Mouse (Mus musculus): Measurements from ENCODE around the gene Gjd2. TPM values are rescaled to one million over a fixed set of nuclear protein-coding genes. Genes with fewer than 3 reads are reported as not detected.

Gjd2 gene
- total and polyA plus RNA-seq, 2 experiments from 2014 or later: 11.1 to 73.3 TPM

DNA sequence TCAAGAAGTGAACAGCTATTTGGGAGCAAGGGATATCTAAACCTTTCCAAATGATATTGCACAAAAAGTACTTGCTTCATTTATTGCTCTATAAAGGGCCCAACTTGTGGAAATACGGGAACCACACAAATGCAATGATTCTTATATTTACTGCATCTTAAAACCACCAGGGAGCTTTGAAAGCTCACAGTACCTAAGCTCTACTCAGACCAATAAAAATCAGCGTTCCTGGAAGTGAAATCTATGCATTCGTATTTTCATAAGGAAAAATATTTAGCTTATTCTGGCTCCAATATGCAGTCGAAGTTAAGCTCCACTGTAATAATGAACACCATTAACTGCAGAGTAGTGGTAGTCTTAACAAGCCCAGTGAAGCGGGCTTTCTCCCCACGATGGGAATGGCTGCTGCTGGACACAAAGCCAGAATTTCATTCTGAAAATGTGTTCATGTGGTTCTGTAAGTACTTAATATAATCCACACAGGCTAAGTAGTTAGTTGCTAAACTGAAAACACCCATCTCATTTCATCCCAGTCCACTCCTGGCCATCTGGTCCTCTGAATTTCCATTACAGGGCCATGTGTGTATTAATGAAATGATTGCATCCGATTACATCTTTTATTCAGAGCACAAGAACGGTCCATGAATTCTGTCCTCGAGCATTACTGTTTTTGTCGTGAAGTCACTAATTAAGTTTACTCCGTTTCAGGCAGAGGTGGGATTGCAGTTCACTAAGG is 6.2 kb upstream of the Gjd2 start:
- H3K27ac ChIP-seq (ENCODE audit: low read depth, low read length): no peak overlapping the region
- DNase-seq (ENCODE audit: low spot score) (no peak), ATAC-seq (ENCODE audit: low FRiP score) (no peak)

DNA sequence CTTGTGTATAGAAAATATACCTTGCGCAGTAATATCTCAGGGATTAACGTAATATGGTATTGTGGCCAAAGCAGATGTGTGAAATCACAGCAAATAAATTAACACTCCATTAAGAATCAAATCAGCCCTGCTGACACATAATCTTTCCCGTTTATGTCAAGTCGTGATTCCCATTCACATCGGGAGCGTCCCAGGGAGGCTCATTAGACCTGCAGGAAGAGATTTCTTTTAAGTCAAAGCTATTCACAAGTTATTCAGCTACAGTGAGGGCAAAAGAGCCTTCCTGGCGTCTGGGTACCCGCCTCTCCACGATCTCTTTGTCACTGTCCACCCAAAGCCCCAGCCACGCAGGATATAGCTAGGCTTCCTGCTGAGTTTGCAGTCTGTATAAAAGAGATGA is 4.7 kb upstream of the Gjd2 start:
- no peak overlapping the region for H3K4me3 ChIP-seq (ENCODE audit: low read depth, low read length)
- no peaks in the 10 kb centered on the region for H3K9me3 ChIP-seq (ENCODE audit: low read length)
- WGBS: 19% methylated on average over 10 of the region's 10 CpGs
- TF ChIP-seq CTCF (IDR thresholded peaks at IDR 0.05): no peak
- 0 out of 2 replicates have a peak, but pooled peaks cover 2% of the 10 kb centered on the region for H3K36me3 ChIP-seq (ENCODE audit: insufficient read depth, low read length)
- DNase-seq (ENCODE audit: low spot score) (no peak), ATAC-seq (ENCODE audit: low FRiP score) (no peak)
- H3K9ac ChIP-seq (replicated peaks; ENCODE audit: low read length, poor library complexity, severe bottlenecking): no peak overlapping the region
- H3K4me1 ChIP-seq (ENCODE audit: insufficient read depth, low read length): no peaks in the 10 kb centered on the region; the same call in 1 of the 2 replicates
- H3K4me2 ChIP-seq (ENCODE audit: low read depth, low read length, poor library complexity, severe bottlenecking): 0 out of 2 replicates have a peak overlapping the region, but pooled peaks have one; percentile 1
- no peaks in the 10 kb centered on the region for H3K27me3 ChIP-seq (ENCODE audit: insufficient read depth, low read length)
- H3K27ac ChIP-seq (ENCODE audit: low read depth, low read length): no peak overlapping the region

More for the DNA sequence above, 6.2 kb upstream of the Gjd2 start:
- TF ChIP-seq CTCF (IDR thresholded peaks at IDR 0.05): no peak
- Histone ChIP-seq H3K27me3 (ENCODE audit: insufficient read depth, low read length) (no peaks in the 10 kb centered on the region), H3K4me2 (ENCODE audit: low read depth, low read length, poor library complexity, severe bottlenecking) (no peak overlapping the region), H3K36me3 (ENCODE audit: insufficient read depth, low read length) (0 out of 2 replicates have a peak, but pooled peaks cover 2% of the 10 kb centered on the region), H3K9ac (replicated peaks; ENCODE audit: low read length, poor library complexity, severe bottlenecking) (no peak overlapping the region), H3K4me3 (ENCODE audit: low read depth, low read length) (no peak overlapping the region), H3K9me3 (ENCODE audit: low read length) (no peaks in the 10 kb centered on the region), H3K4me1 (ENCODE audit: insufficient read depth, low read length) (no peaks in the 10 kb centered on the region; the same call in 1 of the 2 replicates)
- WGBS: 67% methylated on average over 11 of the region's 11 CpGs

DNA sequence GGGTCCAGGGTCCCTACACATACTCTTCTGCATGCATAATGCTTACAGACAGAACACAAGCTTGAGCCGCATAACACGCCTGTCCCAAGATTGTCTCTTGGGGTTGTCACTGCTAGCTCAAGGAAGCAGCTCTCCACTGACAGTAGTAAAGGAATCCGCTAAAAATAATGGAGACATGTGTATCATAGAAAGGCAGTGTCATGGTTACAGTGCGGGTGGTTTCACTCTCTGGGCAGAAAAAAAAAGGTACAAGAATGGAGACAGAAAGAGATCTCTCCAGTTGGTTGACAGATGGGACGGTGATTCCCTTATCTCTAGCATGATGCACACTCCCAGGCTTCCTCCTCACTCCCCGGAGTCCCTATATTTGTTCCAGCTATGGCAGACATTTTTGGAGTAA is 1.4 kb upstream of the Gjd2 start:
- Histone ChIP-seq H3K27me3 (ENCODE audit: insufficient read depth, low read length) (no peaks in the 10 kb centered on the region), H3K27ac (ENCODE audit: low read depth, low read length) (no peak overlapping the region), H3K9ac (replicated peaks; ENCODE audit: low read length, poor library complexity, severe bottlenecking) (no peak overlapping the region), H3K4me3 (ENCODE audit: low read depth, low read length) (peak overlapping the region; percentile 79; the same call in 1 of the 2 replicates), H3K36me3 (ENCODE audit: insufficient read depth, low read length) (no peaks in the 10 kb centered on the region), H3K4me1 (ENCODE audit: insufficient read depth, low read length) (no peaks in the 10 kb centered on the region; the same call in 1 of the 2 replicates), H3K4me2 (ENCODE audit: low read depth, low read length, poor library complexity, severe bottlenecking) (peak overlapping the region; percentile 67), H3K9me3 (ENCODE audit: low read length) (no peaks in the 10 kb centered on the region)
- no peak for TF ChIP-seq CTCF (IDR thresholded peaks at IDR 0.05)
- ATAC-seq (ENCODE audit: low FRiP score) (no peak), DNase-seq (ENCODE audit: low spot score) (no peak)
- 74% methylated on average over 6 of the region's 6 CpGs for WGBS

DNA sequence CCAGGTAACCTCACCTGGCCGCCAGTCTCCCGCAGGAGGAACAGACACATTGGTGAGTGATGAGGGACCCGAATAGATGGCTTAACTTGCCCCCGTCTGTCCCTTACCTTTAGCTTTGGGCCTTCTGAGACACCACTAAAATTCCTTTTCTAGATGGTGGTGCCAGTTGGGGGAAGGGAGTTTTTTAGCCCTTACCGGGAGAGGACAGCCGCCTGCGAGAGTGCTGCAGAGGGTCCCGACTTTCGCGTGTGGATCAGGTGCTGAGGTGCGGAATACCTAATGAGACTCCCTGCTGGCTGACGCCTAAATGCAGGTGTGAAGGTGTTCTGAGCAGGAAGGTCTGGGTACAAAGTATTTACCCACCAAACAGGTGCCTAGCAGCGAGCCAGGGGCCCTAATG is 427 bp upstream of the Gjd2 start:
- H3K27ac ChIP-seq (ENCODE audit: low read depth, low read length): peak overlapping the region; percentile 86
- peak overlapping the region; percentile 79 for H3K4me3 ChIP-seq (ENCODE audit: low read depth, low read length)
- peak; percentile 19; the same call in 1 of the 2 replicates for TF ChIP-seq CTCF (IDR thresholded peaks at IDR 0.05)
- H3K4me2 ChIP-seq (ENCODE audit: low read depth, low read length, poor library complexity, severe bottlenecking): peak overlapping the region; percentile 67
- no peaks in the 10 kb centered on the region for H3K9me3 ChIP-seq (ENCODE audit: low read length)
- H3K4me1 ChIP-seq (ENCODE audit: insufficient read depth, low read length): no peaks in the 10 kb centered on the region; the same call in 1 of the 2 replicates
- ATAC-seq (ENCODE audit: low FRiP score) (peak; percentile 47), DNase-seq (ENCODE audit: low spot score) (peak; percentile 42)
- peak overlapping the region; percentile 88 for H3K9ac ChIP-seq (replicated peaks; ENCODE audit: low read length, poor library complexity, severe bottlenecking)
- under 1% methylated on average over 13 of the region's 13 CpGs for WGBS
- H3K27me3 ChIP-seq (ENCODE audit: insufficient read depth, low read length): no peaks in the 10 kb centered on the region
- H3K36me3 ChIP-seq (ENCODE audit: insufficient read depth, low read length): no peaks in the 10 kb centered on the region

DNA sequence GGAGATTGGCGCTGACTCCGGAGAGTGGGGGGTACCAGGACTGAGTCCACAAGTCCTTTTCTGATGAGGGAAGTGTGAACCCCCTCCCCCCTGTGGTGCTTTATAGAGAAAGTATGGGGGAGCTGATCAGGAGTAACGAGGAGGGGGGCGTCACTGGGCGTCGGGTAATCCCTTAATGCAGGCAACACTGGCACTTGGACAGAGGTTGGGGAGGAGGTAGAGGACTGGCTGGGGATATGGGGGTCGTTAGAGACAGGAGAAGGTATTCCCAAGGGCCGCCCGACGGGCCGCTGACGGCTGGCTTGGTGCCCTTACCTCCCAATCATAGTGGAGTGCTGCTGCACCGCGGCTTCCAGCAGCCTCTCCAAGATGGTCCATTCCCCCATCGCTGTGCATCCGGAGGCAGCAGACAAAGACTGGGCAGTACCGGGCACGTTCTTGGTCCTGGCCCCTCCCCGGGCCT is 639 bp downstream of the Gjd2 start:
- peak overlapping the region; percentile 79 for H3K4me3 ChIP-seq (ENCODE audit: low read depth, low read length)
- peak overlapping the region; percentile 88 for H3K9ac ChIP-seq (replicated peaks; ENCODE audit: low read length, poor library complexity, severe bottlenecking)
- H3K27ac ChIP-seq (ENCODE audit: low read depth, low read length): peak overlapping the region; percentile 86
- no peaks in the 10 kb centered on the region; the same call in 1 of the 2 replicates for H3K4me1 ChIP-seq (ENCODE audit: insufficient read depth, low read length)
- H3K27me3 ChIP-seq (ENCODE audit: insufficient read depth, low read length): no peaks in the 10 kb centered on the region
- no peaks in the 10 kb centered on the region for H3K9me3 ChIP-seq (ENCODE audit: low read length)
- peak; percentile 78 for ATAC-seq (ENCODE audit: low FRiP score)
- no peaks in the 10 kb centered on the region for H3K36me3 ChIP-seq (ENCODE audit: insufficient read depth, low read length)
- H3K4me2 ChIP-seq (ENCODE audit: low read depth, low read length, poor library complexity, severe bottlenecking): peak overlapping the region; percentile 67
- TF ChIP-seq CTCF (IDR thresholded peaks at IDR 0.05): peak; percentile 2; the same call in 1 of the 2 replicates
- peak; percentile 62 for DNase-seq (ENCODE audit: low spot score)
- 2% methylated on average over 19 of the region's 19 CpGs for WGBS

DNA sequence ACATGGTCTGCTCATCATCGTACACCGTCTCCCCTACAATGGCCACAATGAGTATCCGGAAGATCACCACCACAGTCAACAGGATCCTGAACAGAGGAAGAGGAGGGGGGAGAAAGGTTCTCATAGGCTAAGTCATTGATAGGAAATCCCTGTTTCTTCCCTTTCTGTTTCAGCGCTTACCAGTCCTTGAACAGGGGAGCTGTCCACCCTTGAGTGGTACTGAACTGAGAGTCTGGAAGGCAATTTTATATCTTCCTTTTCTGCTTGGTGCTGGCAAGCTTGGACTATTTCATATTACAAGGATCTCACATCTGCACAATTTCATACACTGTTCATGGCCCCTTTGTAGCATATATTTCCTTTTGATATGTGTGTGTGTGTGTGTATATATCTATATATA is 1.6 kb downstream of the Gjd2 start:
- peak overlapping the region; percentile 67 for H3K4me2 ChIP-seq (ENCODE audit: low read depth, low read length, poor library complexity, severe bottlenecking)
- no peaks in the 10 kb centered on the region for H3K36me3 ChIP-seq (ENCODE audit: insufficient read depth, low read length)
- peak; percentile 32 for DNase-seq (ENCODE audit: low spot score)
- H3K27ac ChIP-seq (ENCODE audit: low read depth, low read length): peak overlapping the region; percentile 86; the same call in 1 of the 2 replicates
- H3K4me1 ChIP-seq (ENCODE audit: insufficient read depth, low read length): no peaks in the 10 kb centered on the region; the same call in 1 of the 2 replicates
- 0 out of 2 replicates have a peak overlapping the region, but pooled peaks have one; percentile 88 for H3K9ac ChIP-seq (replicated peaks; ENCODE audit: low read length, poor library complexity, severe bottlenecking)
- no peak for ATAC-seq (ENCODE audit: low FRiP score)
- no peaks in the 10 kb centered on the region for H3K27me3 ChIP-seq (ENCODE audit: insufficient read depth, low read length)
- 51% methylated on average over 4 of the region's 4 CpGs for WGBS
- no peak for TF ChIP-seq CTCF (IDR thresholded peaks at IDR 0.05)
- H3K4me3 ChIP-seq (ENCODE audit: low read depth, low read length): peak overlapping the region; percentile 79
- no peaks in the 10 kb centered on the region for H3K9me3 ChIP-seq (ENCODE audit: low read length)

Data from midbrain, postnatal 0 days (tissue).